Mouse (Mus musculus) embryo, embryonic 11.5 days (tissue): Measurements from ENCODE around the gene Fndc3c1.
"Not testable (repeated sequence)": the region's sequence is repeated elsewhere in the genome, so short reads cannot be mapped to it uniquely, and the experiment has no call there.

Experiments used
- DNase-seq: peaks from one replicate; pipeline ENCODE4 v3.0.0-alpha.2; 2012; ENCODE audit warnings: low read depth, low spot score

Gene Fndc3c1

GRCm38 (mm10) chrX:106485101-106485651 lies at the start of gene Fndc3c1:
Gene Fndc3c1 (minus strand): TSS chrX:106485401.
- DNase-seq, result peak; percentile 42

GRCm38 (mm10) chrX:106486451-106486850 lies 1.2 kb upstream of the Fndc3c1 start:
- no peak for DNase-seq

GRCm38 (mm10) chrX:106485671-106486070 lies 470 bp upstream of the Fndc3c1 start:
- no peak for DNase-seq

GRCm38 (mm10) chrX:106479891-106480290 lies 5.3 kb downstream of the Fndc3c1 start:
- DNase-seq, result not testable (repeated sequence)

GRCm38 (mm10) chrX:106385304-106385703 lies 99.9 kb downstream of the Fndc3c1 start:
- no peak for DNase-seq

GRCm38 (mm10) chrX:106380608-106381007 lies 104.6 kb downstream of the Fndc3c1 start:
- DNase-seq, result no peak
